Mouse (Mus musculus) stomach, embryonic 14.5 days (tissue): ENCODE data around the gene Stard10. TPM values are rescaled to one million over a fixed set of nuclear protein-coding genes. Genes with fewer than 3 reads are reported as not detected.
A peak's percentile ranks its signal among the peaks of the same experiment; 100 is the strongest.

Experiments
- ATAC-seq: fragments of 200-750 bp; cut with Nextera tagmentation; 2 replicates; pipeline ENCODE4 v1.8.0; 2017; ENCODE audit warnings: low read depth, moderate TSS enrichment; ENCODE audit not compliant: insufficient number of reproducible peaks, insufficient read depth, low FRiP score
- H3K27ac ChIP-seq: fragments of 300-500 bp; sonication (generic); 2 replicates; pipeline ENCODE4 v1.5.1; 2014; ENCODE audit warnings: mild to moderate bottlenecking, low read length, moderate library complexity, mixed read lengths
- H3K27me3 ChIP-seq: fragments of 300-500 bp; sonication (generic); 2 replicates; pipeline ENCODE4 v1.6.1; 2014; ENCODE audit warnings: low read length, control low read depth, mixed read lengths; ENCODE audit not compliant: control insufficient read depth, insufficient read depth
- H3K36me3 ChIP-seq: fragments of 300-500 bp; sonication (generic); 2 replicates; pipeline ENCODE4 v1.6.1; 2014; ENCODE audit warnings: mild to moderate bottlenecking, control low read depth, low read length, moderate library complexity, mixed read lengths; ENCODE audit not compliant: control insufficient read depth, insufficient read depth
- H3K4me1 ChIP-seq: fragments of 300-500 bp; sonication (generic); 2 replicates; pipeline ENCODE4 v1.6.1; 2014; ENCODE audit warnings: low read length, control low read depth, mixed read lengths; ENCODE audit not compliant: control insufficient read depth, insufficient read depth
- H3K4me2 ChIP-seq: fragments of 300-500 bp; sonication (generic); replicated peaks from 2 replicates; pipeline ENCODE4 v1.6.1; 2014; ENCODE audit warnings: low read depth, low read length, control low read depth
- H3K4me3 ChIP-seq: fragments of 300-500 bp; sonication (generic); 2 replicates; pipeline ENCODE4 v1.5.1; 2014; ENCODE audit warnings: low read depth, low read length, control low read depth
- H3K9ac ChIP-seq: fragments of 300-500 bp; sonication (generic); replicated peaks from 2 replicates; pipeline ENCODE4 v1.6.1; 2014; ENCODE audit warnings: low read depth, mild to moderate bottlenecking, control low read depth, low read length, moderate library complexity, mixed read lengths
- H3K9me3 ChIP-seq: fragments of 300-500 bp; sonication (generic); 2 replicates; pipeline ENCODE4 v1.6.1; 2016; ENCODE audit warnings: low read depth, low read length, control low read depth; ENCODE audit not compliant: control insufficient read depth
- WGBS: fragments of 180-500 bp; shearing (Covaris S2); extraction: QIAGEN DNeasy Blood & Tissue Kit; methylation state at CpG from one replicate; pipeline ENCODE4 v1.1.7; 2014; 5-methylcytosine and 5-hydroxymethylcytosine counted together
- polyA plus RNA-seq: library from polyadenylated mRNA; unstranded; fragments of >200 nt; fragmentation: Nextera tagmentation; extraction: Ambion mirVana; gene quantifications from 2 replicates; pipeline ENCODE4 v1.2.1, GENCODE M21; 2014

The Stard10 gene
- polyA plus RNA-seq, 1 experiment from 2014 or later = 123 TPM

DNA sequence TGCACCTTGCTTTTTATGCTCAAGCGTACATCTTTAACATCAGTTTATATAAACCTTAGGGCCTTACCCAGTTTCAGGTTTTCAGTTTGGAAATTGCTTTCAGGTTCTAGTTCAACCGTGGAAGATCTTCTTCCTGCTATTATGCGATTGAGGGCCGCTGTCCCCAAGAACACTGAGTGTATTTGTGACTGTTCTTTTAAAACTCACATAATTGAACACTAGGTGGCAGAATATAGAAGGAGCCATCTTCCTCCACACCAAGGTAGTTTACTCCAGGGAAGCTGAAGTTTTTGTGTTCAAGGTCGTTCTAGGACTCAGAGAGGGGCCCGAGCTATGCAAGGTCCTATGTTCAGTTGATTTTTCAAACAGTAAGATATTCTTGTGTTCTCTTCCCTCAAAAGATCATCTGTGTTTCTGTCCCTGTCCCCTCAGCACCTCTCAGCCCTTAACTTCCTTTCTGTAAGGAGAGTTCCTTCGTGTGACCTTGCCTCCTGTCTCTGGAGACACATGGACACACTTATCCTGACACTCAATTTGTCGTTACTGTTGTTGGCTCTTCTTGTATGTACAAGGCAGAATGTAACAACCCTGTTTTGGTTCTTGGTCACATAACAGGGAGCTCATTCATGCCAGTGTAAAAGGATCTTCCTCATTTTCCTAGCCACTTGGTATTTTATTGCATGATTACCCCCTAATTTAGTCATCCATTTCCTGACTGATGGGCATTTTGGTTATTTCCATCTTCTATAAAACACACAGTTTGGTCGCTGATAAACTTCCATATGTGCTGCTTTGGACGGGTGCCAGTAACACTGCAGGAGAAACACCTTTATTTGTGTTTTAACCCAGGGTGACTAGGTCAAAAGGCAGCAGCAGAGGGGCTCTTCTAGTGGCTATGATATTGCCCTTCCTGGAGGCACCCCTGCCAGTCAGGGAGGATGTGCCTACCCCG, 51.3 kb downstream of the Stard10 start:
- Histone ChIP-seq H3K4me3 (no peak overlapping the region), H3K27me3 (no peaks in the 10 kb centered on the region), H3K9me3 (no peaks in the 10 kb centered on the region), H3K27ac (no peak overlapping the region), H3K4me2 (no peak overlapping the region), H3K4me1 (no peaks in the 10 kb centered on the region), H3K9ac (no peak overlapping the region), H3K36me3 (no peaks in the 10 kb centered on the region)
- 58% methylated on average over 11 of the region's 11 CpGs for WGBS
- no peak for ATAC-seq

DNA sequence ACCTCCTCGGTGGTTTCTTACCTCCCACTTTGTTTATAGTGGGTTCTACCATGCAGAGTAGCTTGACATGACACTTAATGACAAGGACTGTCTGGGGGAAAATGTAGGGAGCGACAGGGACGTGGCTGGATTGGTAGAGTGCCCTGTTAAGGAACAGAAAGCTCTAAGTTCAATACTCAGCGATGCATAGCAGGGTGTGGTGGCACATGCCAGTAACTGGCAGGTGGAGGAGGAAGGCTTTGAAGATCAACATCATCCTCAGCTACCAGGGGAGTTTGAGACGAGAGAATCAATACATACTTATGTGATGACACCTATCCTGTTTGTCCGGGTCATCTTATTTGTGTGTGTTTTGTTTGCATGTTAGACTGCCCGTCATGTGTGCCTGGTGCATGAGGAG, 52.8 kb downstream of the Stard10 start:
- no peak for ATAC-seq
- Histone ChIP-seq H3K36me3 (no peaks in the 10 kb centered on the region), H3K4me3 (no peak overlapping the region), H3K27me3 (no peaks in the 10 kb centered on the region), H3K4me2 (no peak overlapping the region), H3K9ac (no peak overlapping the region), H3K4me1 (no peaks in the 10 kb centered on the region), H3K27ac (no peak overlapping the region), H3K9me3 (no peaks in the 10 kb centered on the region)
- 74% methylated on average over 7 of the region's 7 CpGs for WGBS

DNA sequence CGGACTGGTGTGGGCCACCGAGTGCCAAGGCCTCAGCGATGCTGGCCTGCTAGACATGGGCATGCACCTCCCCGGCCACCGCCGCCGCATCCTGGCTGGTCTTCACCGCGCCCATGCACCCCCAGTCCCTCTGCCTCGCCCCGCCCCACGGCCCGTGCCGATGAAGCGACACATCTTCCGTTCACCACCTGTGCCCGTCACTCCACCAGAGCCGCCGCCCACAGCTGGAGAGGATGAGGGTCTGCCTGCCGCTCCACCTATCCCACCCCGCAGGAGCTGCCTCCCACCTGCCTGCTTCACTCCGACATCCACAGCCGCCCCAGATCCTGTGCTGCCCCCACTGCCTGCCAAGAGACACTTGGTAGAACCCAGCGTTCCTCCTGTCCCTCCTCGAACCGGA, 56.2 kb downstream of the Stard10 start:
- H3K27ac ChIP-seq = no peak overlapping the region
- H3K4me1 ChIP-seq = peaks cover 11% of the 10 kb centered on the region
- WGBS = 84% methylated on average over 26 of the region's 26 CpGs
- H3K9ac ChIP-seq = no peak overlapping the region
- H3K27me3 ChIP-seq = no peaks in the 10 kb centered on the region
- H3K4me2 ChIP-seq = no peak overlapping the region
- no peaks in the 10 kb centered on the region for H3K9me3 ChIP-seq
- ATAC-seq = no peak
- no peak overlapping the region for H3K4me3 ChIP-seq
- no peaks in the 10 kb centered on the region for H3K36me3 ChIP-seq

DNA sequence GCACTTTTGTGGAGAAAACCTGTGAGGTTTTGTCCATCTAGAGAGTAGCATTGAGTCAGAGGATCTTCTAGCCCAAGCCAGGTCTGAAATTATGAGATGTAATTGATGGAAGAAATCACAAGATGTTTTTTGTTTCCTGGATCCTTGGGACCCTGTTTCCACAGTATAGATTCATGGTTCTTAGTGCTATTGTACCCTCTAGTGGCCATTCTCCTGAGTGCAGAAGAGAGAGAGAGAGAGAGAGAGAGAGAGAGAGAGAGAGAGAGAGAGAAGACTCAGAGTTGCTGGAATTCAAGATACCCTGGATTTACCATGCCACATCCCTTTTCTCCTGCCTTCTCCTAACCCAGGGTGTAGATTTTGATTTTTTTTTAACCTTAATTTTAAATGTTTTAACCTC, 57.3 kb downstream of the Stard10 start:
- no peak overlapping the region for H3K27ac ChIP-seq
- ATAC-seq = no peak

DNA sequence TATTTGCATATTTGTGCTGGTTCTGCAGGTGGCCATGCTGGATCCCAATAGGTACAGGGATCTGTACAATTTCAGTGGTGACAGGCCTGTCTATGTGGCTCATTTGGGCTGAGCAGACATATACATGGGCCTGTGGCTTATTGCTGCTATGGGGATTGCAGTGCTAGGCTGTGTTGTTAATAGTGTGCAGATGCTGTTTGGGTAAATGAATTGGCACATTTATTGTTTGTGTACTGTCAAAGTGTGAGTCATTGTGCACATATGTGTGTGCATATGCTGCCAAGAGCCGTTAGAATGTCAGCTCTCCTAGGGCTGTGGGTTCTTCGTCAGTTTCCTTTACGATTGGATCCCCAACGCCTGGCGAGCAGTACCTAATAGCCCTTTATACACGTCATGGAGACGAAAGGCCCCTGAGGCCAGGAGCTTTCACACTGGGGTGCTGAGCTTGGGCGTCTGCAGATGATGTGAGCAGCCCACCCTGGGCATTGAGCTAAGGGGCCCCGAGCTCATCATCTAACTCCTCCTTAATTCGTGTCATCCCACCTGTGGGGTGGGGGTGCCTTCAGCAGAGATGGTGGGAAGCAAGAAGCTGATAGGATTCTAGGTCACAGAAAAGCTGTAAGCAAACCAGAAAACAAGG, 59.9 kb downstream of the Stard10 start:
- Histone ChIP-seq H3K4me2 (no peak overlapping the region), H3K36me3 (no peaks in the 10 kb centered on the region), H3K9ac (no peak overlapping the region), H3K4me1 (peaks cover 30% of the 10 kb centered on the region), H3K9me3 (no peaks in the 10 kb centered on the region), H3K4me3 (no peak overlapping the region), H3K27ac (peak overlapping the region; percentile 76; the same call in 1 of the 2 replicates), H3K27me3 (no peaks in the 10 kb centered on the region)
- 81% methylated on average over 10 of the region's 10 CpGs for WGBS
- no peak for ATAC-seq

More for the DNA sequence above, 57.3 kb downstream of the Stard10 start:
- no peaks in the 10 kb centered on the region for H3K9me3 ChIP-seq
- no peaks in the 10 kb centered on the region for H3K27me3 ChIP-seq
- H3K36me3 ChIP-seq = no peaks in the 10 kb centered on the region
- peaks cover 20% of the 10 kb centered on the region for H3K4me1 ChIP-seq
- no peak overlapping the region for H3K4me3 ChIP-seq
- no peak overlapping the region for H3K9ac ChIP-seq
- H3K4me2 ChIP-seq = no peak overlapping the region

DNA sequence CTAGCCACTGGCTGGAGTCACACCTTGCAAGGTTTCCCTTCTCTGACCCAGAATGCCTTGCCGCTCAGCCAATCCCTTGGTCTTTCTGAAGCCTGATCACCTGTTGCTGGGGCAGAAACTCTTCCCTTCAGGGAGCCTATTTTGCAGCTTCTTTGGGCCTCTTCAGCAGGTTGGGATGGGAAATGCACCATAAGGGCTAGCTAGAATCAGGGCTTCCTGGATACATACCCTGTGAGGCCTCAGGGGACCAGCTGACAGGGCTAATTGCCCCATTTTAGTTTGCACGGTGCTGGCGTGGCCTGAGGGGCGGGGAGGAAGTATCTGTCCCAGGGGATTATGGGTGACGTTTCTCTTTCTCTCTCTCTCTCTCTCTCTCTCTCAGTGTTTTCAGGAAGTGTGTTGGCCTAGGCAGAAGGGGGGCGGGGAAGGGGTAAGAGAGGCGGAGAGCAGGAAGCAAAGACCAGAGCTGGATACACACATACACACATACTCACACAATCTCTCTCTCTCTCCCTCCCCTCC, 60.9 kb downstream of the Stard10 start:
- Histone ChIP-seq H3K4me1 (peaks cover 30% of the 10 kb centered on the region), H3K9ac (peak overlapping the region; percentile 42; the same call in 1 of the 2 replicates), H3K27me3 (no peaks in the 10 kb centered on the region), H3K4me2 (peak overlapping the region; percentile 70), H3K36me3 (no peaks in the 10 kb centered on the region), H3K27ac (peak overlapping the region; percentile 93), H3K4me3 (peak overlapping the region; percentile 29), H3K9me3 (no peaks in the 10 kb centered on the region)
- 12% methylated on average over 7 of the region's 7 CpGs for WGBS
- ATAC-seq = peak; percentile 86

DNA sequence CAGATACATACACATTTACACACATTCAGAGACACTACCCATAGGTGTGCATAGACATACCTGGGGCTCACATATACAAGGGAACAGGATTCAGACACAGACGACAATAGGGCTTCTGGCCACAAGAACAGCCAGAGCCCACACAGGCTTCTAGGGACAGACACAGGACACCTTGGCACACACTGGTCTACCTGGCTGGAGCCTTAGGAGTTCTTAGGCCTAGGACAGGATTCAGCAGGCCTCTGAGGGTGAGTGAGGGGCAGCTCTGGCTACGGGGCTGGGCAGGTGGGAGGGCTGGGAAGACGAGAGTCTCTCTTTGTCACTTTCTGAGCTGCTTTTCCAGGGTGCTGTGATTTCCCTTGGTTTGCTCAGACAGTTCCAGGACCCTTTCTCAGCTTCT, 61.4 kb downstream of the Stard10 start:
- no peaks in the 10 kb centered on the region for H3K27me3 ChIP-seq
- H3K4me1 ChIP-seq = peaks cover 30% of the 10 kb centered on the region
- 48% methylated on average over 3 of the region's 3 CpGs for WGBS
- ATAC-seq = peak; percentile 16; the same call in 1 of the 2 replicates
- peak overlapping the region; percentile 70 for H3K4me2 ChIP-seq
- H3K4me3 ChIP-seq = peak overlapping the region; percentile 29
- H3K9ac ChIP-seq = peak overlapping the region; percentile 42
- H3K9me3 ChIP-seq = no peaks in the 10 kb centered on the region
- H3K36me3 ChIP-seq = no peaks in the 10 kb centered on the region
- H3K27ac ChIP-seq = peak overlapping the region; percentile 93

DNA sequence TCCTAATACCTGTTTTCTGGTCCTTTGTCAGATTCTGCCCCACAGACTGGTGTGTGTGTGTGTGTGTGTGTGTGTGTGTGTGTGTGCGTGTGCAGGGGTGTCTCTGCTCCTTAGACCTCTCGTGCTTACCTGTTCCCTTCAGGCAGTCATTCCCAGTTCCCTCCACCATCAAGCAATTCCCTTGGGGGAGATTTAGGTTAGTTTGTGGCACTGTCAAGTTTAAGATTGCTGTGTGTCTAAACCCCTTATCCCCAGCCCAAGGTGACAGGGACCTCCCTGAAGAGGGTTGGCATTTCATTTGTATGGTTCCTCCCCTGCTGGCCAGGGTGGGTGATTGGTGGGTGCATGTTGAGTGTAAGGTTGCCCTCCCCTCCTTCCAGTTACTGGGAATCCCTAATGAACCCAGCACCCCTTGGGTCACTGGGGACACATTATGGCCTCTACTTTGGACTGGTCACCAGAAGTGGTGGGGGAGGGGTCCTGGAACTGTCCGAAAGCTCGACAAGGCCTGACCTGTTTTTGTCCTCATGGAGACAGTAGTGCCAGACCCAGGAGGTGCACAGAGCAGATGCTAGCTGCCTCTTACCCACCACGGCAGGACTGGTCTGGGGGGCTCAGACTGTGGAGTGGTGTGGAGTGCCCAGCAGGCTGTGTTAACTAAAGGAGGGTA, 62.0 kb downstream of the Stard10 start:
- 47% methylated on average over 5 of the region's 5 CpGs for WGBS

More for the DNA sequence above, 62.0 kb downstream of the Stard10 start:
- H3K9me3 ChIP-seq = no peaks in the 10 kb centered on the region
- no peaks in the 10 kb centered on the region for H3K36me3 ChIP-seq
- H3K9ac ChIP-seq = peak overlapping the region; percentile 42
- H3K4me3 ChIP-seq = peak overlapping the region; percentile 29
- H3K4me2 ChIP-seq = peak overlapping the region; percentile 70
- peak overlapping the region; percentile 93 for H3K27ac ChIP-seq
- peaks cover 30% of the 10 kb centered on the region for H3K4me1 ChIP-seq
- no peaks in the 10 kb centered on the region for H3K27me3 ChIP-seq
- no peak for ATAC-seq
